Mouse (Mus musculus) limb, embryonic 10.5 days (tissue): ENCODE measurements around the gene Fam126a. TPM values are rescaled to one million over a fixed set of nuclear protein-coding genes. Genes with fewer than 3 reads are reported as not detected.

Experiments used
- DNase-seq: peaks from one replicate; pipeline ENCODE4 v3.0.0-alpha.2; 2017; ENCODE audit warnings: low spot score
- H3K27ac ChIP-seq: fragments of 300-500 bp; sonication (generic); 2 replicates; pipeline ENCODE4 v1.5.1; 2016; ENCODE audit warnings: mild to moderate bottlenecking
- H3K27me3 ChIP-seq: fragments of 300-500 bp; sonication (generic); 2 replicates; pipeline ENCODE4 v1.6.1; 2016; ENCODE audit warnings: low read depth, mild to moderate bottlenecking; ENCODE audit not compliant: poor library complexity, severe bottlenecking
- H3K36me3 ChIP-seq: fragments of 300-500 bp; sonication (generic); 2 replicates; pipeline ENCODE4 v1.6.1; 2016; ENCODE audit warnings: mild to moderate bottlenecking, moderate library complexity
- H3K4me1 ChIP-seq: fragments of 300-500 bp; sonication (generic); 2 replicates; pipeline ENCODE4 v1.6.1; 2016
- H3K4me3 ChIP-seq: fragments of 300-500 bp; sonication (generic); 2 replicates; pipeline ENCODE4 v1.5.1; 2016; ENCODE audit warnings: mild to moderate bottlenecking, moderate library complexity
- H3K9me3 ChIP-seq: fragments of 300-500 bp; sonication (generic); replicated peaks from 2 replicates; pipeline ENCODE4 v1.6.1; 2016; ENCODE audit warnings: mild to moderate bottlenecking
- WGBS: fragments of 180-500 bp; shearing (Covaris S2); methylation state at CpG from one replicate; pipeline ENCODE4 v1.1.7; 2016; 5-methylcytosine and 5-hydroxymethylcytosine counted together
- polyA plus RNA-seq: library from polyadenylated mRNA; unstranded; fragments of >200 nt; fragmentation: Nextera tagmentation; extraction: Ambion mirVana; gene quantifications from 2 replicates; pipeline ENCODE4 v1.2.1, GENCODE M21; 2016

Fam126a gene
- polyA plus RNA-seq, 1 experiment from 2014 or later = 23.3 TPM

DNA sequence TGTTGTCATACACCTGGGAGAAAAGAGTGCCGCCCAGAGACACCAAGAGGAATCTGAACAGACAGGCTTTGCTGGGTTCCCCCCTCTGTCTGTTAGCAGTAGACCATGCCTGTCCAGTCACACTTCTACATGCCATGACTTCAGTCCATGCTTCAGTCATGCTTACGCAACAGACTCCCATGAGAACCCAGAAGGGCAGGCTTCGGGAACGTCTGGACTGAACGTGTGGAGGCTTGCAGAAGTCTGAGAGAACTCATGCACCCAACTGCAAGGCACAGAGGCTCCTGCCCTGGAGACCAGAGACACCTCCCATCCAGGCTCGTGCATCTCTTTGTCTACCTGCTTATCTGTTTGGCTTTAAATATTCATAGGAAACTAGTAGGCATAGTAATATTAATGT lies 6.2 kb upstream of the Fam126a start:
- H3K27me3 ChIP-seq = no peaks in the 10 kb centered on the region
- DNase-seq = peak; percentile 23
- H3K4me3 ChIP-seq = no peak overlapping the region
- peaks cover 6% of the 10 kb centered on the region; the same call in 1 of the 2 replicates for H3K4me1 ChIP-seq
- 79% methylated on average over 6 of the region's 6 CpGs for WGBS
- H3K27ac ChIP-seq = no peak overlapping the region
- H3K36me3 ChIP-seq = no peaks in the 10 kb centered on the region
- H3K9me3 ChIP-seq = no peaks in the 10 kb centered on the region

DNA sequence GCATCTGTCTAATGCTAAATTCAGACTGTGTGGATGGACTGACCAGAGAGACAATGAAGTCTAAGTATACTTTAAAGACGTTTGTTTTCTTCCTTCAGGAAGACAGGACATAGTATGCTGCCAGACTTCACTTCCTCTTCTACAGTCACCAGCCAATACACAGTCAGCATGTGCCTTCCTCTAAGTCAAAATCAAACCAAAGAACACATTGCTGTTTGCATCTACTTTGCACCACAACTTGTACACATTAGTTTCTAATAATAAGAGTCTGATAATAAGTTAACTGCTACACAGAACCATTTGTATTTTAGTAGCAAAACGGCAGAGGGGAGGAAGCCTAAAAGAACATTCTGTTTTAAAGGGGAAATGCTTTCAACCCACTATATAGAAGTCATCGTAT lies 4.5 kb upstream of the Fam126a start:
- 63% methylated on average over 3 of the region's 3 CpGs for WGBS
- no peaks in the 10 kb centered on the region for H3K9me3 ChIP-seq
- H3K4me1 ChIP-seq = peaks cover 6% of the 10 kb centered on the region; the same call in 1 of the 2 replicates
- H3K27ac ChIP-seq = no peak overlapping the region
- no peak for DNase-seq
- H3K4me3 ChIP-seq = no peak overlapping the region
- H3K36me3 ChIP-seq = no peaks in the 10 kb centered on the region
- H3K27me3 ChIP-seq = no peaks in the 10 kb centered on the region

DNA sequence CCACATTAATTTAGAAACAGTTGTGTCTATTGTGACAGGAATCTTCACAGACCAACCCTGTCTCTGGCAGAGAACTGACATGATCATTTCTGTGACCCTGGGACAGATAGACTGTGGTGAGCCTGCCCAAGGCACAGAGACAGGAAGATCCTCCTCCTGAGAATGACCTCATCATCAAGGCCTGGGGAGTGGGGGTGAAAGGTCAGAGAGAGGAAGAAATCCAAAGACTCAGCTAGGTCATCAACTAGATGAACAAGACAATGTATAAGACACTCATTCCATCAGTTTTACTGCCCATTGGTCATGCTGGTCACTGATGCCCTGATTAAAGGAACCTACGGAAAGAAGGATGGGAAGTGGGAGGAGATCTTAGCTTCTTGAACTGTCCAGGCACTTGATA lies 3.6 kb upstream of the Fam126a start:
- Histone ChIP-seq H3K27ac (no peak overlapping the region), H3K27me3 (no peaks in the 10 kb centered on the region), H3K4me1 (peaks cover 11% of the 10 kb centered on the region), H3K36me3 (no peaks in the 10 kb centered on the region), H3K4me3 (no peak overlapping the region), H3K9me3 (no peaks in the 10 kb centered on the region)
- 77% methylated on average over 1 of the region's 1 CpGs for WGBS
- DNase-seq = no peak

DNA sequence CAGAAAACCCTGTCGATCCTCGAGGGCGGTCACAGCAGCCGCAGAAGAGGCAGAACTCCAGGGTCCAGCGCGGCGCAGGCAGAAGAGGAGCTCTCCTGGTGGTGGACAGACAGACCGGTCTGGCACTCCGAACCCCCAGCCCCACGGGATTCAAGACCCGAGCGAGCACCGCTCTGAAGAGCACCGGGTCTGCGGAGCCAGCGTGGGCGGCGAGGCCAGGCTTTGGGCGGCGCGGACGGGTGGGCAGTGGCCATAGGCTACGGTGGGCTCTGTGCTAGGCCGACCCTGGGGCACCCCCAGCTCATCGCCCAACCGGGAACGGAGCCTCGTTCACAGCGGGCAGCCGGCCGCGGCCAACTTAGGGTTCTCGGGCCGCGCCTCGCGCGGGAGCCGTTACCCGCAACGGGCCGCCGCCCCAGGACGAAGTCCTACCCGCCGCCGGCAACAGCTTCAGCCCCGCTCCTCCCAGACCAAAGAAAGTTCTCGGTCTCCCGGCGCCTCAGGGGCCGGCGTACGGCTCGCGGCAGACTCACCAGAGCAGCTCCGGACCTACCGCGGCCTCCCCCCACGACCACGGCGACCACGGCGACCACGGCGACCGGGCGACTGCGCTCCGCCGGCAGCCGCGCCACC lies 428 bp downstream of the Fam126a start:
- DNase-seq = peak; percentile 73
- Histone ChIP-seq H3K36me3 (no peaks in the 10 kb centered on the region), H3K27me3 (no peaks in the 10 kb centered on the region), H3K9me3 (no peaks in the 10 kb centered on the region), H3K27ac (peak overlapping the region; percentile 87), H3K4me3 (peak overlapping the region; percentile 88), H3K4me1 (peaks cover 8% of the 10 kb centered on the region)
- WGBS = under 1% methylated on average over 73 of the region's 73 CpGs

DNA sequence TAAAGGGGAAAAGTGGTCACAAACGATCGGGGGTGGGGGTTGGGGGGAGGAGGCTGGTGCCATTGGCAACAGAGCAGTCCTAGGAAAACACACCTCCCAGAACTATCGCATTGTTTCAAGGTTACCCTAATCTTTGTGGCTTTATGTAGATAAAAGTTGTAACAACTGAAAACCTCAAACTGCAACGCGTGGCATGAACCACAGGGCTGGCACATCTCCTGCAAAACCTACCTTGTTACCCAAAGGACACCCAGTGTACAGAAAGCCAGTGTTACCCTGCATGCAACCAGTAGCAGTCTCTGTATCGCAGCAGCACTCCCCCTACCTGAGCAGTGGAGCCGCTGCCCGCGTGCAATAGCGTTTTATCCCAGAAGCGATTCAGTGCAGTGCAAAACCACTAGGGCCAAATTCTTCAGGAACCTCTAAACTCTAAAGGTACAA lies 1.1 kb downstream of the Fam126a start:
- H3K27ac ChIP-seq = peak overlapping the region; percentile 87
- 6% methylated on average over 11 of the region's 11 CpGs for WGBS
- no peaks in the 10 kb centered on the region for H3K27me3 ChIP-seq
- H3K4me3 ChIP-seq = peak overlapping the region; percentile 88
- no peaks in the 10 kb centered on the region for H3K9me3 ChIP-seq
- no peaks in the 10 kb centered on the region for H3K36me3 ChIP-seq
- peaks cover 8% of the 10 kb centered on the region for H3K4me1 ChIP-seq
- peak; percentile 68 for DNase-seq

DNA sequence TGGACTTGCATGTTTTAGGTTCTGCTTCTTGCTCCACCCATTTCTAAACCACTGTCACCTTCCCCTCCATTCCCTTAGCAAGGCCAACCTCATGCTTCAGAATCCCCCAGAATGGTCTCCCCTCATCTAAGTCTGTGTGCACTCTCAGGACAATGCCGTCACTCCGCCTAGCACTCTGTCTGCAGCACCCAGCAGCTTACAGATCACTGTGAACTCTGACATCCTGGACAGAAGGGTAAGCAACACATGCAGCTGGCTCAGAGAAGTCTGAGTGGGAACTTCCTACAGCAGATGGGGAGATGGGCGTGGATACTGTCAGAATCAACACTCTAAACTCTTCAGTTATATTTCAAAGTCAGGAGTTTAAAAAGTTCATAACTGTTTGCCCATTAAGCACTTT lies 5.5 kb downstream of the Fam126a start:
- H3K27ac ChIP-seq = no peak overlapping the region
- H3K4me1 ChIP-seq = peaks cover 8% of the 10 kb centered on the region
- 92% methylated on average over 3 of the region's 3 CpGs for WGBS
- DNase-seq = no peak
- no peaks in the 10 kb centered on the region for H3K36me3 ChIP-seq
- no peaks in the 10 kb centered on the region for H3K27me3 ChIP-seq
- no peaks in the 10 kb centered on the region for H3K9me3 ChIP-seq
- no peak overlapping the region for H3K4me3 ChIP-seq

DNA sequence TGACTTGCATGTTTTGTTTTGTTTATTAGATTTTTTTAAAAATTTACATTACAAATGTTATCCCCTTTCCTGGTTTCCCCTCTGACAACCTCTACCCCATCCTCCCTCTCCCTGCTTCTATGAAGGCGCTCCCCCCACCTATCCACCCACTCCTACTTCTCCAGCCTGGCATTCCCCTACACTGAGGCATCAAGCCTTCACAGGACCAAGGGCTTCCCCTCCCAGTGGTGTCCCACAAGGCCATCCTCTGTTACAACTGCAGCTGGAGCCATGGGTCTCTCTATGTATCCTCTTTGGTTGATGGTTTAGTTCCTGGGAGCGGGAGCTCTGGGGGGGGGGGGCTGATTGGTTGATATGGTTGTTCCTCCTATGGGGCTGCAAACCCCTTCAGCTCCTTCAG lies 7.3 kb downstream of the Fam126a start:
- Histone ChIP-seq H3K9me3 (no peaks in the 10 kb centered on the region), H3K4me3 (no peak overlapping the region), H3K4me1 (0 out of 2 replicates have a peak, but pooled peaks cover 2% of the 10 kb centered on the region), H3K27ac (no peak overlapping the region), H3K27me3 (no peaks in the 10 kb centered on the region), H3K36me3 (no peaks in the 10 kb centered on the region)
- no peak for DNase-seq
- 89% methylated on average over 2 of the region's 2 CpGs for WGBS

DNA sequence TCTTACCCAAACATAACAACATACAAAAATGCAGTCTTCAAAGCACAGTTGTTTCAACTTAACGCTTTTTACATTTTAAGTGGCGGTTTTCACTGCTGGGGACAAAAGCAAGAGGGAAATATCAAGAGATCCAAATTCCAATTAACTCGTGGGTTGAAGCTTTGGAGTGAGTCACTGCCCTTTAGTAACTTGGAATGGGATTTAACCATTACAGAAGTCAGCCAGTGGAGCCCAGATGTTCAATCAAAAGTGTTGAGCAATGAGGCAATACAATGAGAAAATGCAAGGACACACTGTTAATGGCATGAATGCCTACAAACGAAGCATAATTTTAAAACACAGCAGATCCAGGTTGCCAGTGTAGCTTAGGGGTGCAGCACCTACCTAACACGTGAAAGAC lies 8.8 kb downstream of the Fam126a start:
- DNase-seq = no peak
- Histone ChIP-seq H3K27me3 (no peaks in the 10 kb centered on the region), H3K4me3 (no peak overlapping the region), H3K27ac (no peak overlapping the region), H3K36me3 (no peaks in the 10 kb centered on the region), H3K4me1 (0 out of 2 replicates have a peak, but pooled peaks cover 2% of the 10 kb centered on the region), H3K9me3 (no peaks in the 10 kb centered on the region)
- WGBS = 77% methylated on average over 5 of the region's 5 CpGs

DNA sequence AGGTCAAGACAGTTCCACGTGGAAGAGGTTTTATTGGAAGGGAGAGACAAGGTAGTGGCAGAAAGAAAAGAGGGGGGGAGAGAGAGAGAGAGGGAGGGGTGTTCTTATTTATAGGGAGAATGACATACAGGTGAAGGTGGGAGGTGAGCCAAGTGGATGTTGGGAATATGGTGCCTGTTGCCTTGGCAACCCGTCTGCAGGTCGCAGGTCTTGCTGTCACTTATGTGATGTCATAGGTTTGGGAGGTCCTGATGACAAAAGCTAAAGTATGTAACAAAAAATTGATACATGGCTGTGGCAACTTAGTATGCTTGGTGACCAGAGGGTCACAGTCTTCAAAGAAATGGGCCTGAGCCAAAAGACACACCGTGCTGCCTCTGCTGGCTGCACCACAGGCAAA lies 10.1 kb downstream of the Fam126a start:
- Histone ChIP-seq H3K9me3 (no peaks in the 10 kb centered on the region), H3K4me3 (no peak overlapping the region), H3K27ac (no peak overlapping the region), H3K4me1 (0 out of 2 replicates have a peak, but pooled peaks cover 2% of the 10 kb centered on the region), H3K36me3 (no peaks in the 10 kb centered on the region), H3K27me3 (no peaks in the 10 kb centered on the region)
- no peak for DNase-seq
- WGBS = 73% methylated on average over 4 of the region's 4 CpGs

DNA sequence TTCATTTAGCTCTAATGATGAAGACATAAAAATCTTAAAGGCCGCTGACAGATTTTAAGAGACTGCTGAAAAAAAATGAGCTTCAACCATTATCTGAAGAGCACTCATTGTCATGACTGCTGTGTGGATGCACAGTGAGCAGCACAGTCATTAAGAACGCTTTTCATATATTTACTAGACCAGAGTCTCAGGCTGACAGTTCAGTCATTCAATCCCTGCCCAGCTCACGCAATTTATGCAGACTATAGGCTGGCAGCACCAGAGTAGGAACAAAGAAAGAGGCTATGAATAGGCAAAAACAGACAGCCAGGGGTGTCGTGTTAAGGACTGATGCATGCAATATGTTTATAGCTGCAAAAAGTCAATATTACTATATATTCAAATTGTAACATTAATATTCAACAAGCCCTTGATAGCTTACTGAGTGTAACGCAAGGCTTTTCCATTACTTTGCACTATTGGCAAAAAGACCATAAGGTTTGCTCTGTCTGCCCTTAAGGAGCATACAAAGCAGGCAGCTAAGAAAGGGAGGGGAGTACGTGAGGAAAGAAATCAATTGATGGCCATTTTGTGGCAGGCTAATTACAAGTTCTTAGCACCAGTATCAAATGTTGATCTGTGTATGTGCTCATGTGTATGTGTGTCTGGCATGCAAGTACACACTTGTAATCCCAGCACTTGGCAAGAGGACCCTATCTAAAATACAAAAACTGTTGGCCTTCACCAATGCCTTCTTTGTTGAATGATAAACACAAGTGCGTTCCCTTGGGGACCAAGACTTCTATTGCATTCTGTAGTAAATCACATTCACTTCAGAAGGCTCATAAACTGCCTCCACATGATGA lies 10.9 kb downstream of the Fam126a start:
- H3K4me3 ChIP-seq = no peak overlapping the region
- no peaks in the 10 kb centered on the region for H3K36me3 ChIP-seq
- DNase-seq = no peak
- 90% methylated on average over 7 of the region's 7 CpGs for WGBS
- 0 out of 2 replicates have a peak, but pooled peaks cover 2% of the 10 kb centered on the region for H3K4me1 ChIP-seq
- H3K27me3 ChIP-seq = no peaks in the 10 kb centered on the region
- no peaks in the 10 kb centered on the region for H3K9me3 ChIP-seq
- no peak overlapping the region for H3K27ac ChIP-seq

DNA sequence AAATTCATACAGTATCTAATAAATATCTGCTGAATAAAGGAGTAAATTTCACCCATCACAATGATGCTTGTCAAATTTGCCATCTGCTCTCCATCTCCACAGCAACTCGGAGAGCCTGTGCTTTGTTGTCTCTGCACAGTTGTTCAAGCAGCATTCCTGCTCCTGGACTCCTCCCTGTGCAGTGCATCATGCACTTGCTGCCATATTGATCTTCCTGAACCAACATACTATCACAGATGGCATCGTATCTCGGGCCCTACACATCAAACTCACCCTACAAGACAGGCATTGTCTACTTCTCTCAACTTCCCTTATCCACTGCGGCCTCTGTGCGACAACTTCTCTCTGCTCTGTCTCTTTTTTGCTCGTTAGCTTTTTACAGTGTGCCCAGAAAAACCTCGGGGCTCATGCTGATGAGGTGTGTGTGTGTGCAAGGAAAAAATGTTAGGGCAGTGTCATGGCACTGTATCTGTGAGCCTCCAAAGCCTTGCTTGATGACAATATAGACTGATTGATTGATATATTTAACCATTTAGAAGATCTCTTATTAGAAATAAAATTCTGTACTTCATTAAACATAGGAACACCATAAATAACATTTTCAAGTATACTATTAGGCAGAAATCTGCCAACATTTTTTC lies 11.7 kb downstream of the Fam126a start:
- DNase-seq = no peak
- WGBS = 92% methylated on average over 7 of the region's 7 CpGs
- H3K4me1 ChIP-seq = 0 out of 2 replicates have a peak, but pooled peaks cover 2% of the 10 kb centered on the region
- H3K27ac ChIP-seq = no peak overlapping the region
- no peak overlapping the region for H3K4me3 ChIP-seq
- H3K27me3 ChIP-seq = no peaks in the 10 kb centered on the region
- H3K9me3 ChIP-seq = no peaks in the 10 kb centered on the region
- H3K36me3 ChIP-seq = no peaks in the 10 kb centered on the region

DNA sequence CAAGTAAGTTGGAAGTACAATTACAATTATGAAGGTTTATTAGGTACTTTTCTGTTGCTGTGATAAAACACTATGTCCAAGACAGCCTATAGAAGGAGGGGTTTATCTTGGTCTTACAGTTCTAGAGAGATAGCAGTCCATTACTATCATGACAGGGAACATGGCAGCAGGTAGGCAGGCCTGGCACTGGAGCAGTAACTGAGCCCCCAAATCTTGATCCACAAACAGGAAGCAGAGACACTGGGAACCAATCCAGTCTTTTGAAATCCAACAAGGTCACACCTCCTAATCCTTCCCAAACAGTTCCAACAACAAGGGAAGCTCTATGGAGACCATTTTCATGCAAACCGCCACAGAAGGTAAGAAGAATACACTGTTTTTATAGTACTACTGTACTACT lies 13.6 kb downstream of the Fam126a start:
- Histone ChIP-seq H3K36me3 (no peaks in the 10 kb centered on the region), H3K9me3 (no peaks in the 10 kb centered on the region), H3K27ac (no peak overlapping the region), H3K27me3 (no peaks in the 10 kb centered on the region), H3K4me1 (0 out of 2 replicates have a peak, but pooled peaks cover 2% of the 10 kb centered on the region), H3K4me3 (no peak overlapping the region)
- no peak for DNase-seq
- 98% methylated on average over 1 of the region's 1 CpGs for WGBS
